Mouse (Mus musculus) ES-CJ7 (cell line): Measurements from ENCODE around the gene Ddx43.

ENCODE experiments used
- DNase-seq: peaks from one replicate; pipeline ENCODE4 v3.0.0; 2011; ENCODE audit warnings: low read depth, low spot score

Ddx43 gene

GRCm38 (mm10) chr9:78372827-78373504, 22.6 kb upstream of the Ddx43 start:
- DNase-seq: peak; percentile 54

GRCm38 (mm10) chr9:78374397-78374796, 21.2 kb upstream of the Ddx43 start:
- peak; percentile 78 for DNase-seq

- DNase-seq: peak; percentile 96
Measured at GRCm38 (mm10) chr9:78374885-78375389, 20.6 kb upstream of the Ddx43 start.

- DNase-seq: peak; percentile 70
Measured at GRCm38 (mm10) chr9:78375486-78375885, 20.1 kb upstream of the Ddx43 start.

- peak; percentile 49 for DNase-seq
Measured at GRCm38 (mm10) chr9:78377546-78377945, 18.0 kb upstream of the Ddx43 start.

- DNase-seq: peak; percentile 54
Measured at GRCm38 (mm10) chr9:78378113-78378785, 17.3 kb upstream of the Ddx43 start, which contains the start of gene Ooep. Gene Ooep (minus strand): TSS chr9:78378725.

- DNase-seq: peak; percentile 88
Measured at GRCm38 (mm10) chr9:78385893-78386292, 9.7 kb upstream of the Ddx43 start.

GRCm38 (mm10) chr9:78386947-78387346, 8.6 kb upstream of the Ddx43 start:
- DNase-seq: no peak

GRCm38 (mm10) chr9:78389981-78390380, 5.6 kb upstream of the Ddx43 start:
- peak; percentile 69 for DNase-seq

GRCm38 (mm10) chr9:78393741-78394140, 1.8 kb upstream of the Ddx43 start:
- no peak for DNase-seq

GRCm38 (mm10) chr9:78394602-78395001, 975 bp upstream of the Ddx43 start:
- DNase-seq: no peak

- no peak for DNase-seq
Measured at GRCm38 (mm10) chr9:78395244-78395629, 340 bp upstream of the Ddx43 start.

GRCm38 (mm10) chr9:78396517-78396916, 940 bp downstream of the Ddx43 start:
- DNase-seq: no peak

- DNase-seq: no peak
Measured at GRCm38 (mm10) chr9:78400570-78400969, 5.0 kb downstream of the Ddx43 start.

GRCm38 (mm10) chr9:78401596-78401995, 6.0 kb downstream of the Ddx43 start:
- no peak for DNase-seq

- DNase-seq: no peak
Measured at GRCm38 (mm10) chr9:78427362-78427781, 31.8 kb downstream of the Ddx43 start.

GRCm38 (mm10) chr9:78428185-78428584, 32.6 kb downstream of the Ddx43 start:
- no peak for DNase-seq

- no peak for DNase-seq
Measured at GRCm38 (mm10) chr9:78428870-78429432, 33.4 kb downstream of the Ddx43 start.

GRCm38 (mm10) chr9:78429551-78429950, 34.0 kb downstream of the Ddx43 start:
- no peak for DNase-seq

GRCm38 (mm10) chr9:78430486-78430885, 34.9 kb downstream of the Ddx43 start:
- no peak for DNase-seq

GRCm38 (mm10) chr9:78432471-78432870, 36.9 kb downstream of the Ddx43 start:
- DNase-seq: peak; percentile 63

GRCm38 (mm10) chr9:78439426-78439825, 43.8 kb downstream of the Ddx43 start:
- no peak for DNase-seq

GRCm38 (mm10) chr9:78442237-78442578, 46.6 kb downstream of the Ddx43 start:
- DNase-seq: no peak
